Mouse (Mus musculus) frontal cortex, postnatal 14 days (tissue): Measurements from ENCODE around the gene Sncb.

Experiments used
- DNase-seq, 2 experiments: peaks; one replicate each; pipeline ENCODE4 v3.0.0; 2022; ENCODE audit warnings: low spot score in 2 of 2

The Sncb gene

DNA sequence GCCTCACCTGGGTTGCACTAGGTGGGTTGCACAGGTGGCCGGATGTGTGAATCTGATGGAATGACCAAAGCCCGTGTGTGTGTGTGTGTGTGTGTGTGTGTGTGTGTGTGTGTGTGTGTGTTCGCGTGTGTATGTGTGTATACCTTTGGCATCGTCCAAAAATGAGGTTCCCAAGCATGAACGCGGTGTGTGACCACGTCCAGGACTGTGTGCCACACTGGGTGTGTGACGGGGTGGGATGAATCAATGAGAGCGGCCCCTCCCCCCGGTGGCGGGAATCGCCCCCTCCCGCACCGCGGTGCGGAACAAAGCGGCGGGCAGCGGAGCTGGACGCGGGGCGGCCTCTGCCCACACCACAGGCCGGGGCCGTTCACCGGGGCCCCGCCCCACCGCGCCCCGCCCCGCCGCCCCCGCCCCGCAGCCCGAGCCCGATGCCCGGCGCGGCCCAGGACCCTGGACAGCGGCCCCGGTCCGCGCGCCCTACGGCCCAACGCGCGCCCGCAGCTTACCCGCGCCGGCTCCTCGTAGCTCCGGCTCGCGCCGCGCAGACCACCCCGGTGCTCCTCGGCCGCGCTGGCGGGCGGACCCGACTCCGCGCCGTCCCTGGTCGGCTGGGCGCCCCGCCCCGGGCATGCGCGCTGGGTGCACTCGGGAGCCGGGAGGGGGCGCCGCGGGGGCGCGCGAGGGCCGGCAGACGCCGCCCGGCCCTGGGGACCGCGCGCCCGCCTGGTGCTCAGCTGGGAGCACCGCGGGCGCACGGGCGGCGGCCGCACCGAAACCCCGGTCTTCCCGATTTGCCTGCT, 17.1 kb downstream of the Sncb start:
- DNase-seq, result no peak

- no peak for DNase-seq
Observed at GRCm38 (mm10) chr13:54748721-54749060, 17.7 kb downstream of the Sncb start.

GRCm38 (mm10) chr13:54748190-54748589, 18.2 kb downstream of the Sncb start:
- no peak for DNase-seq

DNA sequence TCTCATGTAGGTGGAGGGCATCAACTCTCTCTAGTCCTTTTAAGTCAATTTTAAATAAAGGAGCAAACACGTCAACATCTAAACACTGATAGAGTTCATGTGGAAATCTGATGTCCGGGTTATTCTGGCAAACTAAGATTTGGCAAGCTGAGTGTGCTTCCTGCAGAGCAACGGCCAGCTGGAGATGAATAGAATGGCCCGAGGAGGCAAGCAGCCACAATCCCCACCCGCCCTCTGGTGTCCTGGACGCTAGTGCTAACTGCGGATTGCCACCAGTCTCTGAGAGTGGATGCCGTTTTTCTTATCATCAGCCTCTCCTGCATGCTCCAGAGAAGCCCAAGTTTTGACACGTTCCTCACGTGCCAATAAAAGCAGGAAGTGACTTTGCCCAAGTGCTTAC, 19.5 kb downstream of the Sncb start:
- DNase-seq, result no peak

DNA sequence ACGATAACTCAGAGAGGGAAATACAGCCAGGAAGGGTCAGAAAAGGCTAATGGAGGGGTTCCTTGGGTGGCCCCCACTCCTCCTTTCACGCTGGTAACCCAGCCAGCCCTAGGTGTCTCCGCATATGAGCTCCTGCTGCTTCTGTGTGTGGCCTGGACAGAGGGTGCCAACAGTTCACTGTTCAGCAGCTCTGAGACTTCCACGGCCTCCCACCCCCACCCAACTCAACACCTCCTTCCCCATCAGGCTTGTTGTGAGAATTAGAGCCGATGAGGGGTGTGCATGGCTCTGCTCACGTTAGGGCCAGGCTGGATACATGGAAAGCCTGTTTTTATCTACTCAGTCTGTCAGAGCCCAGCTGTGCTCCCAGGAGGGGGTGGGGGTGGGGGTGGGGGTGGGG, 20.3 kb downstream of the Sncb start:
- no peak for DNase-seq

GRCm38 (mm10) chr13:54738213-54738601, 28.2 kb downstream of the Sncb start:
- no peak for DNase-seq

DNA sequence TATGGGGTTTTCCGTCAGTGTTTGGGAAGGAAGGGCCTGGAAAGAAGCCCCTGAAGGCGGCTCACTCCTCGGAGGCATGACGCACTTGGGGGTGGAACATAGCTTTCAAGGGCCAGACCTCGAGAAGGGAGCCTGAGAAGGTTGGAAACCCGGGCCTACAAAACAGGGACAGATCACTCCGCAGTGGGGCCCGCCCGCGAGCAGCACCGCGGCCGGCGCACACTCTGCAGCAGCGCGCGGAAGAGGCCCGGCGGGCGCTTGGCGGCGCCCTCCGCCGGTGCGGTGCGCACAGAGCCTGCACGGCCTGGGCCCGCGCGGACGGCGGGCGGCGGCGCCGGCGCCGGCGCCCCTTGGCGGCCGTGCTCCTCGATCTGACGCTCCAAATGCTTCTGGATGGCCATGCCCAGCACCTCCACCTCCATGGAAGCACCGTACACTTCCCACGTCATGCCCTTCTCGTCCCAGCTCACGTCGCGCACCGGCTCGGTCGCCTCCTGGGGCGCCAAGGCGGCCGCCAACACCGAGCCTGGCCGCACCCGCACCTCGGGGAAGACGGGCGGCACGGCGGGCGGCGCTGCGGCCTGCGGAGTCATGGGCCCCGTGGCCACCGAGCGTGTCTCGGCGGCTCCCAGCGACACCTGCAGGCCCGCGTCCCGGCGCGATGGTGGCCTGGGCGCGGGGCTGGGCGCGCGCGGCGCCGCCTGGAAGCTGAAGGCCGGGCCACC, 28.7 kb downstream of the Sncb start:
- DNase-seq, result no peak

DNA sequence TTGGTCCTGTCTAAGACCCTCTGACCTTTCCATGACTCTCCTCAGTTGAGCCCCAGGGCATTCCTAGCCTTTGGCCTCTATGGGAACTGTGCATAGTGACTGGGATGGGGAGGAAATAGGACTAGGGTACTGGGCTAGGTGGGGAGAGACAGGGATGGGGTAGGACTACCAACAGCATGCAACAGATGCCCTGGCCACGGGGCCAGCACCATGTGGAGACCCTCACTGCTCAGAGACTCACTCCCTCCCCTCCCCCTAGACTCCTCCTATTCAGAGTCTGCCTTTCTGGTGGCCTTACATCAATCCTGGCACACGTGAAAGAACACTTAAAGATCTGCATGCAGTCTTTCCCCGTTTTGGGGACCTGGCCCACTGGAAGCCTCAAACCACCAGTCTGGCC, 29.5 kb downstream of the Sncb start:
- DNase-seq, result no peak

DNA sequence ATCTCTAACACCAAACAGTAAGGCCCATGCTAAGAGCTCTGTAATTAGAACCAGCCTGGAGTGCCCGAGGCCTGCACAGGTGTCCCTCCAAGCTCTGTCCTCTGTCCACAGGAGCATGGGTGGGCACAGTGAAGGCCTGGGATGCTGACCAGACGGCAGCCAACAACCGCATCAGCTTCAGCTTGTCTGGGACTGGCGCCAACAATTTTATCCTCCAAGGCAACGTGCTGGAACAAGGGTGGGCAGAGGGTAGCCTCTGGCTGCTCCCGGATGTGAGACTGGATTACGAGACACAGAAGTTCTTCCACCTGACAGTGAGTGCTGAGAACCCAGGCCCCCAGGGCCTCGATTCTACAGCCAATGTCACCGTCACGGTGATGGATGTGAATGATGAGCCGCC, 40.3 kb downstream of the Sncb start:
- no peak for DNase-seq

GRCm38 (mm10) chr13:54723143-54723542, 43.3 kb downstream of the Sncb start:
- DNase-seq, result no peak

DNA sequence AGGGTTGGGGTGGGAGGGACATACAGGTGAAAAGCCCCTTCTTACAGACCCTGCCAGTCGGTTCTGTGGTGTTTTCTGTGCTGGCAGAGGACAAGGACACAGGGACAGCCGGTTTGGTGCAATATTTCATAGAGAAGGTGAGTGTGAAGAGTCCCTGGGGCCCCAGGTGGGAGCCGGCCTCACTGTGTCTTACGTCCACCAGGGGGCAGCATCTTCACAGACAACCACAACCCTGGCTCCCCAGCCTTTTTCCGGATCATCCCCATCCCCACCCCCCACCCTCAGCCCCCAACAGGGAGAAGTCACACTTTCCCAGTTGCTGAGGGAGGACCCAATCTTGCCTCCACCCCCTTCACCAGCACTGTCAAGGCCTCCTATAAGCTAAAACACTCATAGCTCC, 49.5 kb downstream of the Sncb start:
- DNase-seq, result no peak

GRCm38 (mm10) chr13:54714996-54715395, 51.4 kb downstream of the Sncb start:
- no peak for DNase-seq

DNA sequence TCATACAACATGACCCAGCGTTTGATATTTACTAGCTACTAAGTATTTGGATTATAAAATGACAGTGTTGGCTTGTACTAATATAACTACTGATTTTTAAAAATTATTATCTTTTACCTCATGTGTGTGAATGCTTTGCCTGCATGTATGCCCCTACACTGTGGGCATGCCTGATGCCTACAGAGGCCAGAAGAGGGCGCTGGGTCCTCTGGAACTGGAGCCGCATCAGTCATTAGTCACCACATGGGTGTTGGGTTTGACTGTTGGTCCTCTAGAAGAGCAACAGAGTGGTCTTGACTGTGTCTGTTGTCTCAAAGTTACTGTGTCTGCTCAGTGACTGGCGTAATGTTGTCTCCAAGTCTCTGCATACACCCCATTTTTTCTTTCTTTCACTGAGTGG, 52.0 kb downstream of the Sncb start:
- DNase-seq, result no peak

GRCm38 (mm10) chr13:54710866-54711265, 55.5 kb downstream of the Sncb start:
- no peak for DNase-seq
